Mouse (Mus musculus) kidney, adult 2 months (tissue): ENCODE measurements around the gene Rin2.

Source experiments
- CTCF ChIP-seq: fragments of 200-500 bp; conservative IDR thresholded peaks from 2 replicates; pipeline ENCODE4 v1.5.1; 2011; ENCODE audit warnings: low read depth, mild to moderate bottlenecking, control low read depth, low read length, moderate library complexity, mixed read lengths; ENCODE audit not compliant: insufficient read depth, insufficient read length
- POLR2A ChIP-seq: fragments of 200-500 bp; IDR thresholded peaks from one replicate; pipeline ENCODE4 v1.6.1; 2011; ENCODE audit warnings: low read depth, low read length, control low read depth

GRCm38 (mm10) chr2:145881932-145882331 is 206.9 kb downstream of the Rin2 start:
- no peak for TF ChIP-seq CTCF
- TF ChIP-seq POLR2A: no peak
